Mouse (Mus musculus): Measurements from ENCODE around the gene Map3k3. TPM values are rescaled to one million over a fixed set of nuclear protein-coding genes. Genes with fewer than 3 reads are reported as not detected.

Gene Map3k3
- polyA plus RNA-seq, 1 experiment from 2014 or later = 19.2 TPM

DNA sequence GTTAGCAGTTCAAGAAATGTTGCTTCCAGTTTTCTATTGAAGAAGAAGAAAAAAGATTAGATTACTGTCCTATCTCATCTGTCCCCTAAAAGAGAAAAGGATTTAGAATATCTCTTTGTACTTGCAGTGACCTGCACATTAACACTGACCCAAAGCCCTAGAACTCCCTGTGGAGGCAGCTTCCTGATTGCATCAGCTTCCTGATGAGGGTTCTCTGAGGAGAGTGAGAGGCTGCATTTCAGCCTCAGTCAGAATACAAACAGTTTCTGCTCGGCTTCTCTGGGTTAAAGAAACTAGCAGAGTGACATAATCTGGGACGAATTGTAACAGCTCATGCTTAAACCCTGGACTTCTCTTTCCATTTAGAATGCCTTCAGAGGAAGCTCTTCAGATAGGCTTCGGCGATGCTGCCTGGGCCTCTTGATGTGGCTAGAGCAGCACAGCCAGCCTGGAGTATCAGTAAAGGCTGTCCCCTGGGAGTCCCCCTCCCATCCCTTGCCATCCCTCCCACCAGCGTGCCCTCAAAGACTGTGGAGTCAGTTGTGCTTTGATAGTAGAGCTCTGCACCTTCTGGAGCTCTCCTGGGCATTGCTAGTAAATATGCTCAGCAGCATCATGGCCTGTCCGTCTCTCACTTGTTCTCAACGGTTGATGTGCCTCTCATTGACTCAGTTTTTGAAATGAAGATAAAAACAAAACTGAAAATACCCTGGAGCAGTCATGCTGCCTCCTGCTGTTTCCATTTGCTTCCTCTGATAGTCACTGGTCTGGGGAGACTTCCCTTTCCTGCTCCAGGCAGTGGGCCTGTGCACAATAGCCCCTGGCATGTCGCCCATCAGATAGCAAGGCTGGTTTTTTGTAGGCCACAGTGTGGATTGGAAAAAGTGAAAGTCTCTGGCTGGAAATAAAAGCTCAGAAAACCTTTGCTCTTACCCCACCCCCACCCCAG is 50.4 kb downstream of the Map3k3 start:
- Histone ChIP-seq H3K4me1 (replicated peaks) (peaks cover 19% of the 10 kb centered on the region), H3K27me3 (no peaks in the 10 kb centered on the region), H3K4me3 (peak overlapping the region; percentile 11; the same call in 1 of the 2 replicates), H3K4me2 (peak overlapping the region; percentile 47), H3K27ac (peak overlapping the region; percentile 86), H3K9ac (peak overlapping the region; percentile 11), H3K36me3 (peaks cover 8% of the 10 kb centered on the region; the same call in 1 of the 2 replicates), H3K9me3 (replicated peaks) (no peaks in the 10 kb centered on the region)
- peak; percentile 91 for ATAC-seq (replicated peaks; ENCODE audit: insufficient number of reproducible peaks, insufficient read depth, low FRiP score, low read depth)
- WGBS = 14% methylated on average over 8 of the region's 8 CpGs

DNA sequence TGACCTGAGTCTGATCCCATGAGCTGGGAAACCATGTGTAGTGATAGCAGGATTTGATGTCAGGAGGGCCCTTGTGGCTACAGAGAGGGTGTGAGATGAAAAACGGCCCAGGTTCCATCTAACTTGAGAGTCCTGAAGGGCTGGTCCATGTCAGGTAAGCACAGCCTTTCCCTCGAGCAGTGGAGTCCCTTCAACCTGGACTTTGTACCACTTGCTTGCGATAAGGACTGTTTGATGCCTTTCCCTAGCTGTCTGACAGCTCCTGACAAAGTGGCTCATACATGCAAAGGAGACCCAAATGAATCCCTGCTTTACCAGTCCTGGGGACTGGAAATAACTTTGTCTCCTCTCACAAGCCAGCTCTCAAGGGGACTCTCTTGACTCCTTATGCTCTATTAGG is 66.8 kb downstream of the Map3k3 start:
- no peak overlapping the region for H3K27ac ChIP-seq
- H3K4me3 ChIP-seq = no peak overlapping the region
- H3K27me3 ChIP-seq = no peaks in the 10 kb centered on the region
- H3K36me3 ChIP-seq = peaks cover 78% of the 10 kb centered on the region
- H3K9ac ChIP-seq = no peak overlapping the region
- ATAC-seq (replicated peaks; ENCODE audit: insufficient number of reproducible peaks, insufficient read depth, low FRiP score, low read depth) = no peak
- no peak overlapping the region for H3K4me2 ChIP-seq
- 82% methylated on average over 3 of the region's 3 CpGs for WGBS
- no peaks in the 10 kb centered on the region for H3K4me1 ChIP-seq (replicated peaks)
- H3K9me3 ChIP-seq (replicated peaks) = no peaks in the 10 kb centered on the region

DNA sequence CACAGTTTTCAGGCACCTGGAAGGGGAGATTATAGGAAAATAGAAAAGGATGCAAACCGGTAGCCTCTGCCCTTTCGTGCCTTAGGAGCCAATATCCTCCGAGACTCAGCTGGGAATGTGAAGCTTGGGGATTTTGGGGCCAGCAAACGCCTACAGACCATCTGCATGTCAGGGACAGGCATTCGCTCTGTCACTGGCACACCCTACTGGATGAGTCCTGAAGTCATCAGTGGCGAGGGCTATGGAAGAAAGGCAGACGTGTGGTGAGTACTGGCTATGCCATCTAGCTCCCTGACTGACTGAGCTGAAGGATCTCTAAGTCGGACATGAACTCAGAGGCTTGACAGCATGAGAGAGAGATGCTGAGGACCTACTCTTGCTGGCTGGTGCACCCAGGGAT is 67.7 kb downstream of the Map3k3 start:
- Histone ChIP-seq H3K4me1 (replicated peaks) (0 out of 2 replicates have a peak, but pooled peaks cover 3% of the 10 kb centered on the region), H3K4me3 (no peak overlapping the region), H3K27me3 (no peaks in the 10 kb centered on the region), H3K4me2 (no peak overlapping the region), H3K9me3 (replicated peaks) (no peaks in the 10 kb centered on the region), H3K9ac (no peak overlapping the region), H3K27ac (no peak overlapping the region), H3K36me3 (peaks cover 80% of the 10 kb centered on the region)
- 79% methylated on average over 8 of the region's 8 CpGs for WGBS
- ATAC-seq (replicated peaks; ENCODE audit: insufficient number of reproducible peaks, insufficient read depth, low FRiP score, low read depth) = no peak

DNA sequence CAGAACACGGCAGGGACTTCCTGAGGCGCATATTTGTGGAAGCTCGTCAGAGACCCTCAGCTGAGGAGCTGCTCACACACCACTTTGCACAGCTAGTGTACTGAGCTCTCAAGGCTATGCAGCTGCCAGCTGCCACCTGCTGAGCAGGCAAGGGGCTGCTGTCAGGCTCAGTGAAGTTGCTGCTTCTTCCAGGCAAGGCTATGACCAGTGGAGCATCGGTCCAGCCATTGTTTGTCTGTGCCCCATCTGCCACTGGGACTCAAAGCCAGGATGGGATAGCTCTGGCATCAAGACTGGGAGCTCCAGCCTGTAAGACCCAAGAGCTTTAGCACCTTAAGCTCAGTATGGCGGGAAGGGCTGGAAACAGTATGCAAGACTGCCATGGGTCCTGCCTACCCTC is 69.7 kb downstream of the Map3k3 start:
- no peaks in the 10 kb centered on the region for H3K9me3 ChIP-seq (replicated peaks)
- H3K27me3 ChIP-seq = no peaks in the 10 kb centered on the region
- ATAC-seq (replicated peaks; ENCODE audit: insufficient number of reproducible peaks, insufficient read depth, low FRiP score, low read depth) = no peak

DNA sequence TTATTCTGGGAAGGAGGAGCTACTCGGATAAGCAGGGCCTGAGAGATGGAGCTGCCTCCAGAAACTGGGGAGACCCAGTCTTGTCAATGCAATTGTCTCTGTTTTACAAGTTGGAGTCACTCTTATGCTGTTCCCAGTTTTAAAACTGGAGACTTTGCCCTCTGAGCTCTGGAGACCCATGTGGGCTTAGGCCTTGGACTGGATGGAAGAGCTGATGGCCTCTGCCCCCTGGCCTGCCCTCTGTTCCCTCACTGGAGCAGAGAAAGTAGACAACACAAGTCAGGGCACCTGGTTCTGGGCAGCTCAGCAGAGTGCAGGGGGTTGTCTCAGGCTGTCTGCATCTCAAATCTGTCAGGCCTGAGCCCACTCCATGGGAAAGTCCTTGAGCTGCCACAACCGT is 70.4 kb downstream of the Map3k3 start:
- ATAC-seq (replicated peaks; ENCODE audit: insufficient number of reproducible peaks, insufficient read depth, low FRiP score, low read depth) = no peak
- H3K36me3 ChIP-seq = peaks cover 65% of the 10 kb centered on the region

More for the DNA sequence above, 69.7 kb downstream of the Map3k3 start:
- Histone ChIP-seq H3K4me1 (replicated peaks) (peaks cover 18% of the 10 kb centered on the region), H3K9ac (no peak overlapping the region), H3K36me3 (peaks cover 71% of the 10 kb centered on the region), H3K4me3 (no peak overlapping the region), H3K4me2 (no peak overlapping the region), H3K27ac (no peak overlapping the region)
- 75% methylated on average over 5 of the region's 5 CpGs for WGBS

DNA sequence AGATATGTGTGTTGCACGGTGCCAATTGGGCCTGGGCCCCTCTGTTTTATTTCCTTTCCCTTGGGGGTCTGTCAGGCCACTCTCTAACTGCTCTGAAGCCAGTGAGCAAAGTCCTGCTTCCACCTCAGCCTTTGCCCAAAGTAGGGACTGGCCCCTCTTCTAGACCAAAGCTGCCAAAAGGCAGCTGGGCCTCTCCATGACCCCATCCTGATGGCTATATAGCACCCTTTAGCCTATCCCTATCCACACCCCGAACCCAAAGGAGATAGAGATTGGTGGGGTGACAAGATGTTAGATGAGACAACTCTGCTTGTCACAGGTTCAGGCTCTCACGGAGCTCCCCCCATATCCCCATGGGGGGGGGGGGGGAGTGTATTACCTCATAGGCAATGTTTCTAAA is 71.3 kb downstream of the Map3k3 start:
- H3K4me1 ChIP-seq (replicated peaks) = peaks cover 28% of the 10 kb centered on the region
- no peak for ATAC-seq (replicated peaks; ENCODE audit: insufficient number of reproducible peaks, insufficient read depth, low FRiP score, low read depth)
- H3K36me3 ChIP-seq = peaks cover 55% of the 10 kb centered on the region
- H3K4me3 ChIP-seq = no peak overlapping the region
- H3K27me3 ChIP-seq = no peaks in the 10 kb centered on the region
- no peaks in the 10 kb centered on the region for H3K9me3 ChIP-seq (replicated peaks)
- no peak overlapping the region for H3K4me2 ChIP-seq
- H3K9ac ChIP-seq = no peak overlapping the region
- WGBS = 58% methylated on average over 3 of the region's 3 CpGs
- H3K27ac ChIP-seq = no peak overlapping the region

More for the DNA sequence above, 70.4 kb downstream of the Map3k3 start:
- no peak overlapping the region for H3K9ac ChIP-seq
- H3K4me3 ChIP-seq = no peak overlapping the region
- 53% methylated on average over 2 of the region's 2 CpGs for WGBS
- peaks cover 25% of the 10 kb centered on the region for H3K4me1 ChIP-seq (replicated peaks)
- H3K9me3 ChIP-seq (replicated peaks) = no peaks in the 10 kb centered on the region
- 0 out of 2 replicates have a peak overlapping the region, but pooled peaks have one; percentile 3 for H3K27ac ChIP-seq
- H3K27me3 ChIP-seq = no peaks in the 10 kb centered on the region
- no peak overlapping the region for H3K4me2 ChIP-seq

DNA sequence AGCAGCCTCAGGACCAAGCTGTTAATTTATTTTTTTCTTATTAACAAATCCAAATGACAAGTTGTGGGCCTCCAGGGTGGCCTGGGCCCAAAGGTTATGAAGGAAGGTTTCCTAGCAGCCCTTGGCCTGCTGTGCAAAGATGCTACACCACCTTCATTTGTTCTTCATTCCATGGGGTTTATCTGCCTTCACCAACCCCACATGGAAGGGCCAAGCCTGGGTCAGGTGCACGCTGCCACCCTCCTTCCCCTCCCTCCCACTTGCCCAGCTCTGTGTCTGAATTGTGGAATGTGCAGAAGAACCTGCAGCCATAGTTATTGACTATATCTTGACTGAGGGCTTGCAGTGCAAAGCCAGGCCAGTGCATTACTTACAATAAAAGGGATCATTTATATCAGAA is 71.8 kb downstream of the Map3k3 start:
- H3K9me3 ChIP-seq (replicated peaks) = no peaks in the 10 kb centered on the region
- no peak for ATAC-seq (replicated peaks; ENCODE audit: insufficient number of reproducible peaks, insufficient read depth, low FRiP score, low read depth)
- no peak overlapping the region for H3K27ac ChIP-seq
- WGBS = 73% methylated on average over 1 of the region's 1 CpGs
- H3K36me3 ChIP-seq = peaks cover 50% of the 10 kb centered on the region
- H3K9ac ChIP-seq = no peak overlapping the region
- no peak overlapping the region for H3K4me3 ChIP-seq
- H3K4me1 ChIP-seq (replicated peaks) = peaks cover 33% of the 10 kb centered on the region
- no peak overlapping the region for H3K4me2 ChIP-seq
- H3K27me3 ChIP-seq = no peaks in the 10 kb centered on the region

DNA sequence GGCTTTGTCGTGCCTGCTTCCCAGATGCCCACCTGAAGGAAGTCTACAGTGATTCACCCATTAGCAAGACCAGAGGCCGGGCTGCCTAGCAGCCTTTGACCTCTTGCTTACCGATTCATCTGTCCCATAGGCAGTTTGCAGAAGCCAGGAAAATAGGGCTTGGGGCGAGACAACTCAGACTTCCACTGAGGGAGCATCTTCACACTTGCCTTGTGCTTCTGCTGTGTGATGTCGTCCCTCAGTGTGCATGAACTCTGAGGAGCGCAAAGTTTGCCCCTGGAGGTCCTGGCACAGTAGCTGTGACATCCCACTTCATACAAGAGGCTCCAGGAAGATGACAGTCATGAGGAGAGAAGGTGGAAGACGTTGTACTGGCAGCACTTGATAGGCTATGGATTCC is 72.7 kb downstream of the Map3k3 start:
- no peak overlapping the region for H3K27ac ChIP-seq
- 75% methylated on average over 7 of the region's 7 CpGs for WGBS
- ATAC-seq (replicated peaks; ENCODE audit: insufficient number of reproducible peaks, insufficient read depth, low FRiP score, low read depth) = no peak
- no peak overlapping the region for H3K4me2 ChIP-seq
- H3K4me3 ChIP-seq = no peak overlapping the region
- H3K27me3 ChIP-seq = no peaks in the 10 kb centered on the region
- H3K9me3 ChIP-seq (replicated peaks) = no peaks in the 10 kb centered on the region
- no peak overlapping the region for H3K9ac ChIP-seq
- peaks cover 36% of the 10 kb centered on the region for H3K4me1 ChIP-seq (replicated peaks)
- H3K36me3 ChIP-seq = peaks cover 41% of the 10 kb centered on the region

DNA sequence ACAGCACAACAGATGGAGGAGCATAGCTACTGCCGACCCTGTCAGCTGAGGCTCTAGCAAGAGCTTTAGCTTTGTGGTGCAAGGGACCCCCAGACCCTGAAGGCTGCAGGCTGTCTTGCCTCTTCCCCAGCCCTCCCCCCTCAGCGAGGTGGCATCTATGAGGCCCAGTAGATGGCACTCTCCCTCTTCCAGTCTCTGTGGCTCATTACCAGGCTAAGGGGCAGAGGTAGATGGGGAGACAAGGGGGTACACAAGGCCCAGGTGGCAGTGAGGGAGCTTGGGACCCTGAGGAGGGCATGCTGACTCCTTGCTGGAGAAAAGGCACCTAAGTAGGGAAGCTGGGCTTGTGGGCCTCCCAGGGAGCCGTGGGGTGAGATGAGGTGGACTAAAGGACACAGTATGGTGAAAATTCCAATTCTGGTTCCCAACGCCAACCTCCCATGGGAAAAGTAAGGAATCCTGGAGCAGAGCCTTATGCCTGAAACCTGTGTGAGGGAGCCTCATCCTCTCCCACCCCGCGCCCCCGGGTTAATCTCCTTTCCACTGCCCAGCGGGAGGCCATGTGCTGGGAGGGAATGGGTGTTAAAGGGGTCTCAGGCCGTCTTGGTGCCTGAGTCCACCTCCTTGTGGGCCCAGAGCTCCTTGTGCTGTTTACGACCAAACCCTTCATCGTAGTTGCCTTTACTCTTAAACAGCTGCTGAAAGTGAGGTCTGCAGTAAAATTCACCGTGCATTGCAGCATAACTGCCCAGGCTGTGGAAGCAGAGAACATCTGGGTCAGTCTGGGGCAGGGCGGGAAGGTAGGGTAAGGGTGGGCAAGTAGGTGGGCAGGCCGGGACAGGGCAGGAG is 73.9 kb downstream of the Map3k3 start:
- Histone ChIP-seq H3K9ac (peak overlapping the region; percentile 93), H3K27me3 (no peaks in the 10 kb centered on the region), H3K9me3 (replicated peaks) (no peaks in the 10 kb centered on the region), H3K36me3 (peaks cover 34% of the 10 kb centered on the region), H3K27ac (peak overlapping the region; percentile 90), H3K4me3 (peak overlapping the region; percentile 89), H3K4me2 (peak overlapping the region; percentile 97), H3K4me1 (replicated peaks) (peaks cover 36% of the 10 kb centered on the region)
- 55% methylated on average over 14 of the region's 14 CpGs for WGBS
- no peak for ATAC-seq (replicated peaks; ENCODE audit: insufficient number of reproducible peaks, insufficient read depth, low FRiP score, low read depth)

DNA sequence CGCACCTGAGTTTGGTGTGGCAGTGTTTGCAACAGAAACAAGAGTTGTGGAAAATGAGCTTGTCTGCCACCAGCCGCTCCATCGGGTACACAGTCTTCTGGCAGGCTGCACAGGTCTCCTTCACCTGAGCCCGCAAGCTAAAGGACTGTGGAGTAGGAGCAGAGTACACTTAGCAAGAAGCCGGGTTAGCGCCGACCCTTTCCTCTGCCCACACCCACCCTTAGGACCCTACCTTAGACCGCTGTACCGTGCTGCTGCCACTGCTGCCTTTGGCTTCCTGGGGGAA is 74.5 kb downstream of the Map3k3 start:
- Histone ChIP-seq H3K4me2 (peak overlapping the region; percentile 97), H3K27me3 (no peaks in the 10 kb centered on the region), H3K9ac (peak overlapping the region; percentile 93), H3K27ac (peak overlapping the region; percentile 90), H3K36me3 (peaks cover 32% of the 10 kb centered on the region), H3K9me3 (replicated peaks) (no peaks in the 10 kb centered on the region), H3K4me1 (replicated peaks) (peaks cover 36% of the 10 kb centered on the region), H3K4me3 (peak overlapping the region; percentile 89)
- 35% methylated on average over 8 of the region's 9 CpGs for WGBS
- no peak for ATAC-seq (replicated peaks; ENCODE audit: insufficient number of reproducible peaks, insufficient read depth, low FRiP score, low read depth)

DNA sequence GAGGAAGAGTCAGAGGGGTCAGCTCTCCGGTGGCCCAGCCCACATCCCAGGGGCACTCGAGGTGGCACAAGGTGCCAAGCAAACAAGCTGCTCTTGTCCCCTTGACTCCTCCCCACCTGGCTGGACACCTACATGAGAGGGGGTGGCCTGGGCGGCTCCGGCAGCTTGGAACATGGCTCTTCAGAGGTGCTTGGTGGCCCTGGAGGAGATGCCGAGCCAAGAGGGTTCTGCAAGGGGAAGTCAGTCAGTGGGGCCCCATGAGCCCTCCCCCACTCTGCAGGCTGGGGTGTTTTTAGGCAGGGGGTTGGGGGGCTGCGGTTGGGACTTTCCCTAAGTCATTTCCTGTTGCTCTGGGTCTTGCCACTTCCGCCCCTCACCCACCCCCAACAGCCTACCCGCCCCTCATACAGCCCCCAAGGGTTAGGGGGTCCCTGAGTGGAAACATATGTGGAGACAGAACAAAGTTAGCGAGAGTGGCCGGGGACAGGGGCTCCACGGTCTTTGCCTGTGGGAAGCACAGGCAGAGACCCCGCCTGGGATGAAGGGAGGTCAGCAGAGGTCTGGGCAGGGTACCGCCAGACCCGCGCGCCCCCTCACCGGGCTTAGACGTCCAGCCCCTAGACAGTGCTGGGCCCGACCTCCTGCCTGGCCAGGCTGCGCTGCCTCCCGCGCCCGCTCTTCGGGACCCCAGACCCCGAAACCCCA is 75.0 kb downstream of the Map3k3 start:
- peaks cover 27% of the 10 kb centered on the region for H3K36me3 ChIP-seq
- H3K4me2 ChIP-seq = peak overlapping the region; percentile 97
- under 1% methylated on average over 21 of the region's 25 CpGs for WGBS
- peak; percentile 25 for ATAC-seq (replicated peaks; ENCODE audit: insufficient number of reproducible peaks, insufficient read depth, low FRiP score, low read depth)
- peak overlapping the region; percentile 90 for H3K27ac ChIP-seq
- H3K4me3 ChIP-seq = peak overlapping the region; percentile 89
- peaks cover 38% of the 10 kb centered on the region for H3K4me1 ChIP-seq (replicated peaks)
- peak overlapping the region; percentile 93 for H3K9ac ChIP-seq
- H3K9me3 ChIP-seq (replicated peaks) = no peaks in the 10 kb centered on the region
- H3K27me3 ChIP-seq = no peaks in the 10 kb centered on the region

All from heart, embryonic 15.5 days (tissue).